Mouse (Mus musculus): ENCODE results near the gene Tsr3. TPM values are rescaled to one million over a fixed set of nuclear protein-coding genes. Genes with fewer than 3 reads are reported as not detected.

The Tsr3 gene
- polyA plus RNA-seq, 1 experiment from 2014 or later: 76.1 TPM

DNA sequence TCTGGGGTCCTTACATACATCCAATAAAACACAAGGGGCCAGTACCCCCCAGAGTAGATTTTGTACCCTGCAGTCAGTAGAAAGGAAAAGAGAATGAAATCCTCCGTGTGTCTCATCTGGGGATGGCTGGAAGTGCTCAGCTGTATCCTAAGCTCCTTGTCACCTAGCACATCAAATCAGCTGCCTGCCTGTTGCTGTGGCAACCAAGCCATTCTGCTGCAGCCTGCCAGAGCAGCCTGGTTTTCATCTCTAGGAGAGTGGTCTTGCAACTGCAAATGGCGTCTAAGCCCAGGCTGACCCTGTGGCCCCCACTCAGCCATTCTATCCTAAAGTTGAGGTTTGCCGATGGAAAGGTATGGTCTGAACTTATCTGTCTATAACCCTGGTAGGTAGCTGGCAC lies 12.7 kb downstream of the Tsr3 start:
- WGBS: 42% methylated on average over 3 of the region's 3 CpGs
- no peak overlapping the region for H3K27ac ChIP-seq
- H3K27me3 ChIP-seq (ENCODE audit: poor library complexity, severe bottlenecking): peaks cover 57% of the 10 kb centered on the region
- H3K4me3 ChIP-seq: no peak overlapping the region
- DNase-seq (ENCODE audit: extremely low spot score, low spot score): no peak
- no peaks in the 10 kb centered on the region for H3K36me3 ChIP-seq (replicated peaks)
- peaks cover 52% of the 10 kb centered on the region for H3K4me1 ChIP-seq
- H3K9me3 ChIP-seq: no peaks in the 10 kb centered on the region

DNA sequence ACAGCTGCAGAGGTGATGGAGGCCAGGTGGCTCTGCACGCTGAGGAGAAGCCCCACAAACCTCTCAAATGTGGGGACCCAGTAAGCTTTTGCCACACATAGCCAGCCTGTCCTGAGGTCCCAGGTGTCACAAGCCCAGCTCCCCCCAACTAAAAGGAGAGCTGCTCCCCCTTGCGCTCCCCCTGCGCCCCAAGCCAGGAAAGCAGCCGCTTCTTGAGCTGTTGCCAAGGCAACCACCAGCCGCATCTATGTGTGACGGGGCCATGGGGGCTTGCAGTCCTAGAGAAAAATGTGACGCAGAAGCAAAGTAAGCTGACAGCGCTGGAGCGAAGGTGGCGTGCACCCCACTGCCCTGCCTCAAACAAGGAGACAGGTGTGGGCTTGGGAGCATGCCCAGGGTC lies 13.8 kb downstream of the Tsr3 start:
- Histone ChIP-seq H3K9me3 (no peaks in the 10 kb centered on the region), H3K36me3 (replicated peaks) (peaks cover 9% of the 10 kb centered on the region), H3K4me1 (peaks cover 61% of the 10 kb centered on the region), H3K27ac (no peak overlapping the region), H3K27me3 (ENCODE audit: poor library complexity, severe bottlenecking) (peaks cover 57% of the 10 kb centered on the region), H3K4me3 (peak overlapping the region; percentile 12; the same call in 1 of the 2 replicates)
- WGBS: 30% methylated on average over 10 of the region's 10 CpGs
- no peak for DNase-seq (ENCODE audit: extremely low spot score, low spot score)

DNA sequence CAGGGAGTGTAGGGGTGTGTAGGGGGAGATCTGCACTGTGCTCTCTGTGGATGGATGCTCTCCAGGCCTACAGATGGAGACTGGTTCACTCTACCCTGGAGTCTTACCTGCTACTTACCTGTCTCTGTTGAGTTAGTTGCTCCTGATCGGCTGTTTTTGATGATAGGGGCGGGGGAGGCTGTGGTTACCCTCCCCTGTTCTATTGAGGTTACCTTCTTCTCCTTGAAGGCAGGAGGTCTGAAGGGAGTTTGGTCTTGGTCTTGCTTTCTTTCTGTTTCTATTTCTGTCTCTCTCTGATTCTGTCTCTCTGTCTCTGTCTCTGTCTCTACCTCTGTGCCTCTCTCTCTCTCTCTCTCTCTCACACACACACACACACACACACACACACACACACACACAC lies 15.1 kb downstream of the Tsr3 start:
- H3K9me3 ChIP-seq: no peaks in the 10 kb centered on the region
- WGBS: 70% methylated on average over 2 of the region's 2 CpGs
- no peak overlapping the region for H3K4me3 ChIP-seq
- H3K36me3 ChIP-seq (replicated peaks): peaks cover 23% of the 10 kb centered on the region
- no peak for DNase-seq (ENCODE audit: extremely low spot score, low spot score)
- H3K27ac ChIP-seq: no peak overlapping the region
- H3K4me1 ChIP-seq: peaks cover 63% of the 10 kb centered on the region
- peaks cover 57% of the 10 kb centered on the region for H3K27me3 ChIP-seq (ENCODE audit: poor library complexity, severe bottlenecking)

DNA sequence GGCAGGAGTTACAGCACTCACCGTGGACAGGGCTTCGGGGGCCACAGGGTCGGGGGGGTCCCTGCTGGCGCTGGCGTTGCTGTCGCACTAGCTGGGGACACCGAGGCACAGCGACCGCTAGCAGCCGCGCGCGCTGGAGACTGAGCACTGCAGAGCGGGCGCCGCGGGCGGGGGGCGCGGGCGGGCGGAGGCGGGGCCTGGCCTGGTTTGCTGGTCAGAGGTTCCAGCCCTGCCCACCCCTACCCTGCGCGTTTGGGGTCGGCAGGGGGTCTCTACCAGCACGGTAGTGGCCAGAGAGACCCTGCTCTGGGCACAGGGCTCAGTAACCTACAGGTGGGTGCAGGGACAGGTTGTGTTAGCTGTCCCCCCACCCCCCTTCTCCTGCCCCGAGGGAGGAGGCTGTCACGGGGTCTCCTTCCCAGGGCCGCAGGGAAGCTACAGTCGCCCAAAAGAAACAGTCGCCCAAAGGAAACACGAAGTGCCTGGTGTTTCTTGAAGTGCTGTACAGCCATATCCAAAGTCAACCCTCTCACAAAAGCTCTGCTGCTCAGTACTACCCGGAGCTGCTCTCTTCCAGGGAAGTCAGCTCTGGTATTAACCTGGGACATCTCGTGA lies 16.3 kb downstream of the Tsr3 start, which contains the start of gene Baiap3:
Baiap3 (minus strand) TSS at position 225 of the 615 bp plus-strand sequence.
- Histone ChIP-seq H3K9me3 (no peaks in the 10 kb centered on the region), H3K36me3 (replicated peaks) (peaks cover 29% of the 10 kb centered on the region), H3K4me3 (peak within 1 kb of the TSS; percentile 45), H3K27me3 (ENCODE audit: poor library complexity, severe bottlenecking) (peaks cover 57% of the 10 kb centered on the region), H3K4me1 (peaks cover 63% of the 10 kb centered on the region), H3K27ac (peak within 1 kb of the TSS; percentile 57; the same call in 1 of the 2 replicates)
- WGBS: 5% methylated on average over 35 of the region's 35 CpGs
- no peak for DNase-seq (ENCODE audit: extremely low spot score, low spot score)

DNA sequence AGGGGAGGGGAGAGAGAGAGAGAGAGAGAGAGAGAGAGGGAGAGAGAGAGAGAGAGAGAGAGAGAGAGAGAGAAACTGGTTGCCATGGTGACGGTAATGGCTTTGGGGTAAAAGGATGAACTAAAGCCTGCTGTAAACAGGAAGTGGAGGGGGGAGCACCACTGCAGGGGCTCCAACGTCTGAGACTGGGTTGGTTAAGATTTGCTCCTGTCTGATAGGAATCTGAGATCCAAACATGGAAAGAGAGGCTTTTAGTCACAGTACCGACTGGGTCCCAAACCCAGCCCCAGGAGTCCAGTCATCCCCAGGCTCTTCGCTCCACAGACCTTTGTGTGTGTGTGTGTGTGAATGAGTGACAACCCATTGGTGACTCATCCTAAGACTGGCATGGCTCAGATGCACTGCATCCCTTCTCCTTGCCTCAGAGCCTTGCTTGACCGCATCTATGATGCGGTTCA lies 17.9 kb downstream of the Tsr3 start:
- H3K36me3 ChIP-seq (replicated peaks): peaks cover 36% of the 10 kb centered on the region
- no peaks in the 10 kb centered on the region for H3K9me3 ChIP-seq
- no peak for DNase-seq (ENCODE audit: extremely low spot score, low spot score)
- peaks cover 44% of the 10 kb centered on the region for H3K27me3 ChIP-seq (ENCODE audit: poor library complexity, severe bottlenecking)
- WGBS: 63% methylated on average over 6 of the region's 6 CpGs
- H3K4me1 ChIP-seq: peaks cover 53% of the 10 kb centered on the region
- no peak overlapping the region for H3K4me3 ChIP-seq
- no peak overlapping the region for H3K27ac ChIP-seq

DNA sequence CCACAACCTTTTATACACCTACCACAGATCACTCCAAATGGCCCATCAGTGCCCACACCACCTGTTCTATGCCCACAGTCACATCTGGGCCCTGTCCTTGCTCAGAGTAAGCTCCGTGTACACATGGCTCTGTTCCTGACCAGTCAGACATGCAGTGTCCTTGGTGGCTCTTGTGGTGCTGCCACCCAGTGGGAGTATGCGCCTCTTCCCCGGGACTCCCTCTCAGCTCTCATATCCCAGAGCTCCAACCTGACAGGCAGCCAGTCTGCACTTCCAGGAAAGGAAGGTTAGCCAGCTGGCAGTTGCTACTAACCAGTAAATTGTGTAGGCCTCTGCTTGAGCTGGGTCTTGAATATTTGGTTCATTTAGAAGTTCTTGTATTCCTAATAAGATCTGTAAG lies 24.5 kb downstream of the Tsr3 start:
- H3K27me3 ChIP-seq (ENCODE audit: poor library complexity, severe bottlenecking): no peaks in the 10 kb centered on the region
- no peaks in the 10 kb centered on the region for H3K9me3 ChIP-seq
- H3K4me3 ChIP-seq: no peak overlapping the region
- 77% methylated on average over 3 of the region's 3 CpGs for WGBS
- peaks cover 4% of the 10 kb centered on the region for H3K4me1 ChIP-seq
- no peak for DNase-seq (ENCODE audit: extremely low spot score, low spot score)
- H3K27ac ChIP-seq: no peak overlapping the region
- H3K36me3 ChIP-seq (replicated peaks): peaks cover 86% of the 10 kb centered on the region

DNA sequence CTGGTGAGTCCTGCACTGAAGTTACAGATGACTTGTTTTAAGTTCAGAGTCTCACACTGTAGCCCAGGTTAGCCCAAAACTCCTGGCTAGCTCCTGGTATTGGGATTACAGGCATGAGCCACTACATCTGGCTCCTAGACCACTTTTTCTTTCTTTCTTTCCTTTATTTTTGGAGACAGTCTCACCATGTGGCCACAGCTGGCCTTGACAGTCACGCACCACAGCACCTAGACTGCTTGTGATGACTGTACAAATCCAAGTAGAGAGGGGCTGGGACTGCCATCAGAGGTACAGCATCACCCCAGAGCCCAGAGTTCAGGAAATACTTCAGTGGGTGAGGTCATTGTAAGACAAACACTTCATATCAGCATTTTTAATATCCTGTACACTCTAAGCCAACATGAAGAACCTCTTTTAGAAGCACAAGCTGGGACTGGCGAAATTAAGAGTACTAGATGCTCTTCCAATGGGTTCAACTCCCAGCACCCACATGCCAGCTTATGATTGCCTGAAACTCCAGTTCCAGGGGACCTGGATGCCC lies 30.9 kb downstream of the Tsr3 start:
- H3K4me3 ChIP-seq: peak overlapping the region; percentile 71
- no peak for DNase-seq (ENCODE audit: extremely low spot score, low spot score)
- no peaks in the 10 kb centered on the region for H3K9me3 ChIP-seq
- WGBS: 94% methylated on average over 2 of the region's 2 CpGs
- no peak overlapping the region for H3K27ac ChIP-seq
- peaks cover 61% of the 10 kb centered on the region for H3K36me3 ChIP-seq (replicated peaks)
- no peaks in the 10 kb centered on the region for H3K27me3 ChIP-seq (ENCODE audit: poor library complexity, severe bottlenecking)
- peaks cover 40% of the 10 kb centered on the region for H3K4me1 ChIP-seq

DNA sequence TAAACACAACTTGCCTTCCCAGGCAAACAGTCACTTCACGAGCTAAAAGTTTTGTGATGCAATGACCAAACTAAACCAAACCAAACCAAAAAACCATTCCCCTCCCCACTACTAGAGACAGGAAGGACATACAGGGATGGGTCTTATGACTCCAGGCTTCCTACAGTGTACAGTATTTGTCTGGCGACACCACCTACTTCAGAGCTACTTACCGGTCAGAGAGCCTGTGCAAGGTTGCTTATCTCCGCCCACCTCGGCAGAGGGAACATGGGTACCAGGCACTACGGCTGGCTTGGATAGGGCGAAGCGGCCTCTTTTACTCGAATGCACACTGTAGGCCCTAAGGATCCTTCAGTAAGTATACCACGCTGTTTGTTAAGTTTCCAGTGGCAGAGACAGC lies 32.4 kb downstream of the Tsr3 start:
- Histone ChIP-seq H3K4me3 (peak overlapping the region; percentile 71), H3K9me3 (no peaks in the 10 kb centered on the region), H3K4me1 (peaks cover 40% of the 10 kb centered on the region), H3K27ac (peak overlapping the region; percentile 100), H3K27me3 (ENCODE audit: poor library complexity, severe bottlenecking) (no peaks in the 10 kb centered on the region), H3K36me3 (replicated peaks) (peaks cover 46% of the 10 kb centered on the region)
- DNase-seq (ENCODE audit: extremely low spot score, low spot score): no peak
- 2% methylated on average over 10 of the region's 10 CpGs for WGBS

DNA sequence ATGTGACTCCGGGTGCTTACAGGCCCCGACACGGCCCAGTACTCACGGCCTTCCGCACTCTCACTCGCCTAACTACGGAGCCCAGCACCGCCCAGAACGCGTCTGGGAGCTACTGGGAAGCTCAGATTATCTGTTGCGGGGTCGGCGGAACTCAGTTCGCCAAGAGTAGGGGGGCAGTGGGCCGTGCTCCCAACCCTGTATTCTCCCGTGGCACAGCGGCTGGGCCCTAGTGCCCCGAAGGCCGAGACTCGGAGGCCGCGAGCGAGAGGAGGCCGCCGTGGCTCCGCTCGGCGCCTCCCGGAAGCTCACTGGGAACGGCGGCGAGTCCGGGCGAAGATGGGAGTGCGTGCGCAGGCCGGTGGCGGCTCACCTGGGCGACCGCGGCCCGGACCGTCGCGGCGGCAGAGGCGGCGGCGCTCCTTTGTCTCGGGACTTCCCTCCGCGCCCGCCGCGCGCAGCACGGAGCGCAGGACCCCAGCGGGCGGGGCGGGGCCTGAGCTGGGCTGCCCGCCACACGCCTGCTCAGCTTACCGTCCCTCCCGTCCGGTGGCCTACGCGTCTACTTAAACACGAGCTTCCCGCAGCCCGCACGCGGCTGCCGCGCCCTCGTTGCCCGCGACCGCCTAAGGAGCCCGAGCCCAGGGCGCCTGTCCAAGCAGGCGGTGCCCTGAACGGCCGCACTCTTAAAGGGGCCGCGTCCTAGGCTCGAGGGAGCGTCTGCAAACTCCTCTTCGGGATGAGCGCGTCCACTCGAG lies 33.2 kb downstream of the Tsr3 start:
- no peaks in the 10 kb centered on the region for H3K27me3 ChIP-seq (ENCODE audit: poor library complexity, severe bottlenecking)
- peak overlapping the region; percentile 71 for H3K4me3 ChIP-seq
- H3K9me3 ChIP-seq: no peaks in the 10 kb centered on the region
- peak overlapping the region; percentile 100 for H3K27ac ChIP-seq
- H3K4me1 ChIP-seq: peaks cover 40% of the 10 kb centered on the region
- WGBS: under 1% methylated on average over 90 of the region's 92 CpGs
- peaks cover 38% of the 10 kb centered on the region for H3K36me3 ChIP-seq (replicated peaks)
- DNase-seq (ENCODE audit: extremely low spot score, low spot score): peak; percentile 91

DNA sequence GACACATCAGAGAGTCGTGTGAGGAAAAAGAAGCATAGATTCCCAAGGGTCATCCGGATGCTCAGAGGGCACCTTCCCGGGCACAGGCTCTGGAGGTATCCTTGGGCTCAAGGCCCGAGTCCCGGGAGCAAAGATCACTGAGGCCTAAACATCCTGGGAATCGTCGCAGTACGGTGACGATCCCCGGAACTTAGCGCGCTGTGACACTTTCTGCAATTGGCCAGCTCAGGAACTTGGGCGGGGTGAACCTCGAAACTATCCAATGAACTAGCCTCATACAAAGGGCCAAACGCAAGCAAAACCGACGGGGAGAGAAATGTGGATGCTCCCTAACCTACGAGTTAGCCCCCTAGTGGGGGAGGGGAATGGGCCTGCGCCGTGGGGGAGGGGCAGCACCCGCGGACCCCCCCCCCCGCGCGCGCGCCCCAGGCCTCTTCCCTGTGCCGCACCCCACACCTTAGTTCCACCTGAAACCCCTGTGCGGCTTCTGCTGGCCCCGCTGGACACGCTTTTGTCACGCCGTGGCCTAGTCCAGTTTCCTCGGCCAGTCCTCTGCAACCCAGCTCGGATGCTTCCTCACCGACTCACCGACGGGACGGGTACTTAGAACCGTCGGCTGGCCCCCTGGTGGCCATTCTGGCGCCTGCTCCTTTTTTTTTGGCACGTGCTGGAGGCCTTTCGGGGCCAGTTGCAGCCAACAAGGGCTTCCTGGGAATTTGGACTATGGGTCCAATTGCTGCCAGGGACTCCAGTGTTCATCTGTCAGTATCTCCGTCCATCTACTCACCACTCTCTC lies 33.9 kb downstream of the Tsr3 start:
- WGBS: under 1% methylated on average over 45 of the region's 45 CpGs
- H3K27me3 ChIP-seq (ENCODE audit: poor library complexity, severe bottlenecking): no peaks in the 10 kb centered on the region
- peaks cover 40% of the 10 kb centered on the region for H3K4me1 ChIP-seq
- peaks cover 30% of the 10 kb centered on the region for H3K36me3 ChIP-seq (replicated peaks)
- H3K9me3 ChIP-seq: no peaks in the 10 kb centered on the region
- peak overlapping the region; percentile 100 for H3K27ac ChIP-seq
- peak overlapping the region; percentile 71 for H3K4me3 ChIP-seq
- DNase-seq (ENCODE audit: extremely low spot score, low spot score): peak; percentile 94

DNA sequence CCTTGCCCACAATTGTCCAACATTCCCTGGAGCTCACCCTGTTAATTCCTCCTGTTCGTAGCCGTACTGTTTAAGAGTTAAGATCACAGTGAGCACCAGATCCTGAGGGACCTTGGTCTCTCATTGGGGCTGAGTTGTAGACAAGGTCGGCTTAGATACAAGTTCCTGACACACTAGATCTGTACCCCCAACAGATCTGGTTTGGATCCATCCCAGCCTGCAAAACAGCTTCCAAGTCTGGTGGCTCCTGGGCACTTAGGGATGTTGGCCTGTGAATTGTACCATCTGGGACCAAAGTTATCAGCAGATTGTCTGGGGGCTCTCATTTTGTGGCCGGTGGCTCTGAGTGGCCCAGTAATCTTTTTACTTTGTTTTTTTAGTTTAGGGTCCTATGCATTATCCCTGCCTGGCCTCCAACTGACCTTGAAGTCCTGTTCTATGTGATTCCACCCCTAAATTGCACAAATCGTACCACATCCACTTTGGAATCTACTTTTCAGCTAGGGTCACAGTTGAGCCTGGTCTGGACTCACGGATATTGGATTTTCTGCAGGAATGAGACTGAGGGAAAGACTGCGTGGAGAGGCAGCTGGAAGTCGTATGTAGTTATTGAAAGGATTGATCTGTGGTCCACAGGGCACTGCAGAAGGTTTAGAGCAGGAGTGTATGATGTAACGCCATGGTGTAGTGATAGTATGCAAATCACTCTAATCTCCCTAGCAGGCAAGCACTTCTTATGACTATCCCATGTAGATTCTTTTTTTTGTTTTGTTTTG lies 34.8 kb downstream of the Tsr3 start, which contains the start of gene Ube2i:
Ube2i (minus strand) TSS at position 52 of the 776 bp plus-strand sequence.
- 85% methylated on average over 9 of the region's 9 CpGs for WGBS
- Histone ChIP-seq H3K9me3 (no peaks in the 10 kb centered on the region), H3K4me1 (peaks cover 33% of the 10 kb centered on the region), H3K4me3 (peak within 1 kb of the TSS; percentile 71), H3K36me3 (replicated peaks) (peaks cover 22% of the 10 kb centered on the region), H3K27me3 (ENCODE audit: poor library complexity, severe bottlenecking) (no peaks in the 10 kb centered on the region), H3K27ac (peak within 1 kb of the TSS; percentile 100)
- DNase-seq (ENCODE audit: extremely low spot score, low spot score): no peak

DNA sequence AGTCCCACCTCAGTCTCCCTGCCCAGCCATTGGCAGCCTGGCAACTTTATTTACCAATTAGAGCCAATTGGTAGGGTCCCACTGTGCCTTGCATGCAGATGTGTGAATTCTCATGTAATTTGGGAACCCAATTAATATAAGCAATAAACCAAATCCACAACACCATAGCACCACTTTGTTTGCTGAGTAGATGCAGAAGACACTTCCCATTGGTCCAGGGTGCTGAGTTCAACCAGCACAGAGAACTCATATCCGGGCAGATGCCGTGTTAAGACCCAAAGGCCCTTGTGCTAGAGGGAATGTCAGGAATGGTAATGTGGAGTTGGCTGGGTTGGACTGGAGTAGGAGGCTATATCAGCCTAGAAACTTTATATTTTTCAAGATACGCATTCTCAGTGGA lies 35.9 kb downstream of the Tsr3 start:
- no peak overlapping the region for H3K4me3 ChIP-seq
- whole genome bisulfite sequencing: 94% methylated on average over 3 of the region's 3 CpGs
- H3K9me3 ChIP-seq: no peaks in the 10 kb centered on the region
- H3K4me1 ChIP-seq: peaks cover 23% of the 10 kb centered on the region
- peaks cover 11% of the 10 kb centered on the region for H3K36me3 ChIP-seq (replicated peaks)
- no peak for DNase-seq (ENCODE audit: extremely low spot score, low spot score)
- no peaks in the 10 kb centered on the region for H3K27me3 ChIP-seq (ENCODE audit: poor library complexity, severe bottlenecking)
- H3K27ac ChIP-seq: no peak overlapping the region
